Mouse (Mus musculus) cerebral cortex, adult 2 months (tissue): ENCODE data around the gene Cntd1.

Source experiments
- WGBS: fragments of 180-500 bp; shearing (Covaris S2); methylation state at CpG from one replicate; pipeline ENCODE4 v1.1.7; 2018; 5-methylcytosine and 5-hydroxymethylcytosine counted together

The Cntd1 gene

GRCm38 (mm10) chr11:101332537-101332936 is 53.7 kb downstream of the Cntd1 start:
- 87% methylated on average over 3 of the region's 3 CpGs for WGBS

DNA sequence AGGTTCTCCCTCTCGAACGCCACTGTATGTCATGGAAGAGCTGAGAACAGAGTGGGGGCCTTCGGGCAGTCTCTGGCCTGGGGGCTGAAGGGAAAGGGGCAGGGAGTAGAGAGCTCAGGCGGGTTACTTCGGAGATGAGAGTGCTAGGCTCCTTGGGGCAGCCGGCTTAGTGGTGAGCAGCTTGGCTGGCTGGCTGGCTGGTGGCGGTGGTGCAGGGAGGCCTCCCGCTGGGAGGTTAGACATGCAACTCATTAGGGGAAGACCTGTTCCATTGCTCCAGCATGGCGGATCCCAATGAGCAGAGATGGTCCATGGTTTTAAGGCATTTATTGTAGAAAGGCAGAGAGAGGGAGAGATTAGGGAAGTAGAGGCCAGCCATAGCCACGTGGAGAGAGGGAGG is 55.2 kb downstream of the Cntd1 start:
- 68% methylated on average over 10 of the region's 10 CpGs for WGBS

- WGBS = 33% methylated on average over 6 of the region's 6 CpGs
Observed at GRCm38 (mm10) chr11:101334516-101334915, 55.7 kb downstream of the Cntd1 start.

- WGBS = 84% methylated on average over 9 of the region's 9 CpGs
Observed at GRCm38 (mm10) chr11:101335685-101336084, 56.9 kb downstream of the Cntd1 start.

DNA sequence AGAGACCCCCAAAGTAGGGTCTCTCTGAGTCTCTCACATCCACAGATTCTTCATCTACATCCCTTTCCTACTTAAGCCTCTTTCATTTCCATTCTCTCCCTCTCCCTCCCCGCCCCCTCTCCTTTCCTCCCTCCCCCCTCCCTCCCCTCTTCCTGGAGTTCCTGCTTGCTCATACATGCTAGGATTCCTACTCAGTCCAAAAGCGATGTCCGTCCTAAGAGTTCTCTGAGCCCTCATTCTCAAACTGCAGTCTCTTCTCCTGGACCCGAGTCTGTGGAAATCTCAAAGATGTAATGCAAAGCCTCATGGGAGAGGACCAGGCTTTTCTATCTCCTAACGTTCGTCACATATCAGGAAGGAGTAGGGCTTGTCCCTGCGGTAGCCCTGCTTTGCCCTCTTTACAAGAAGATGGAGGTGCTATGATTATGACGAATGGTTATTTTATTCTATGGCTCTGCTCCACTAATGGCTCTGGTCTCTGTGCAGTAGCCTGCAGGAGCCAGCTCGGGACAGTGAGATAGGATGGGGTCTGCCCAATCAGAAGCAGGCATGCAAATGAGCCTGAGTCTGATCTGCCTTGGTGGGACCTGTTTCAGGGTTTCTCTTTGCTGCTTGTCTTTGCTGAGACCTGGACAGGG is 59.4 kb downstream of the Cntd1 start:
- WGBS = 3% methylated on average over 9 of the region's 9 CpGs
